Mouse (Mus musculus) layer of hippocampus, postnatal 10 days (tissue): ENCODE data around the gene Klf2. TPM values are rescaled to one million over a fixed set of nuclear protein-coding genes. Genes with fewer than 3 reads are reported as not detected.

Experiments used
- DNase-seq, 2 experiments: peaks; one replicate each; pipeline ENCODE4 v3.0.0; 2021; ENCODE audit warnings: low spot score in 2 of 2
- total RNA-seq, 2 experiments: library from RNA; stranded (reverse); gene quantifications; 2 replicates each; pipeline ENCODE4 v1.2.3; 2021

Gene Klf2
- total RNA-seq, 2 experiments from 2014 or later = 19.5 to 21.4 TPM

DNA sequence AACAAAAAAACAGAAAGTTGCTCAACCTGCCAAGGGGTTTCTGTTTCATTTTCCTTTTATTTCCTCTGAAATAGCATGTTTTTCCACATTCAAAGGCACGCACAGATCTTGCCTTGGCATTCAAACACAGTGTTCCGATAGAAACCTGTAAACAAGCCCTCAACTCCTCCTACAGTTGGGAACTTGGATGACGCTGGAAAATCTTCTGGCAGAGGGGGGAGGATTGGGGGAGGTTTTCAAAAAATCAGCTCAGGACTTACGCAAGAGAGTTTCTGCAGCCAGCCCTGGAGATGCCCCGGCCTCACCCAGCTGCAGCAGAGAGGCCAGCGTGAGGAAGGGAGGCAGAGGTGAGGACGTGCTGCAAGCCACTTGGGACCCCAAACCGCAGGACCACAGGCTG is 15.2 kb upstream of the Klf2 start:
- no peak for DNase-seq

DNA sequence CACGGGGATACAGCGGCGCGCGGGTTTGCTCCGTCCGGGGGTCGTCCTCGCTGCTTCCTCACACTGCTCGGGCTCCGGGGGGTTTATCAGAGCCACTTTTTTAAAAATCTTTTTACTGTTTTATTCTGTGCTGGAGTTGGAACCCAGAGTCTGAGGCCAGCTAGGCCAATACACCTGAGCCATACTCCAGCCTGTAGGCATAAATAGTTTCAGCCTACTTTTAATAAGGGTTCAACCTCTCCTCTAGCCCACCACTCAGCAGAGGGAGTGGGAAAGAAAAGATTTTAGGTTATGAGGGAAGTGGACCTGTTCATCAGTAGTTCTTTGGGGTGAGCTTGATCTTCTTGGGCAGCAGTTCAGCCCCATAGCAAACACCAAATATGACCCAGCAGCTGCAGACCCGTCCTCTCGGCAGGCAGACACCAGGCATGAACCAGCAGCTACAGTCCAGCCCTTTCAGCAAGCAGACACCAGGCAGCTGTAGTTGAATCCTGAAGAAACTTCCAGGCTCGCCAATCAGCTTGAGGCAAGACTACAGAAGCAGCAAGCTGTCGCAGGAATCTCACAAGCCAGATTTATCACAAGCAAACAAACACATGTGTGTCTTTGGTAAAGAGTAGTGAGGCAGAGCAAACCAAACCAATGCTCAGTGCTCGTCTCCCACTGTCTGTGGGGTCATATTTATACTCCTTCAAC is 13.5 kb upstream of the Klf2 start, which contains the start of gene Gm10282:
Gm10282 (minus strand) TSS at position 51 of the 696 bp plus-strand sequence.
- DNase-seq = no peak

DNA sequence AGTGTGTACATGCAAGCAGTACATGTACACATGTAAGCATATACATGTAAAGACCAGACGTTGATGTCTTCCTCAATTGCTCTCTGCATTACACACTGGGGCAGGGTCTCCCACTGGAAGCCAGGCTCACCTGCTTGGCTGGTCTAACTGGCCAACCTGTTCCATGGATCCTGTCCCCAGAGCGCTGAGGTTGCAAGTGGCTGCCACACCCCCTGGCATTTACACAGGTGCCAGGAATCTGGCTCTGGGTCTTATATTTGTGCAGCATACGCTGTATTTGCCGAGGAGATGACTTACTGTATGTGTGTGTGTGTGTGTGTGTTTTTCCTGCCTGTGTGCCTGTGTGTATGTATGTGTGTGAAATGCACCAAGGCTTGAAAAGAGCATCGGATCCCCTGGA is 11.9 kb upstream of the Klf2 start:
- DNase-seq = no peak

DNA sequence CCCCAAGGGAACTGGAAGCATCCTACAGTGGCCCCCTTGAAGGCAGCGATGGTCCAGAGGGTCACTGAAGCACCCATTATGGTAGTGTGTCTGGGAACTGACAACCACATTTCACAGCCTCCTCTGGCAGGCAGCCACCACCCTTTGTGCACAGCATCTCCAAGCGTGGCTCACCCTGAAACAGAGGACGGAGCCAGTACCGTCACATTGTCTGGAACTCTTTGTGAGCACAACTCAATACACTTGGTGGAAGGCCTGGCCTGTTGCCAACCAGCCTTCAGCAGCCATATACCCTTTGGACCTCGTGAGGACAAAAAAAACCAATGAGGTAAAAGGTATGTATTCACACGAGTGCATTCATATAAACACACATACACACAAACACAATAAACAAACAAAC is 10.6 kb upstream of the Klf2 start:
- DNase-seq = no peak

DNA sequence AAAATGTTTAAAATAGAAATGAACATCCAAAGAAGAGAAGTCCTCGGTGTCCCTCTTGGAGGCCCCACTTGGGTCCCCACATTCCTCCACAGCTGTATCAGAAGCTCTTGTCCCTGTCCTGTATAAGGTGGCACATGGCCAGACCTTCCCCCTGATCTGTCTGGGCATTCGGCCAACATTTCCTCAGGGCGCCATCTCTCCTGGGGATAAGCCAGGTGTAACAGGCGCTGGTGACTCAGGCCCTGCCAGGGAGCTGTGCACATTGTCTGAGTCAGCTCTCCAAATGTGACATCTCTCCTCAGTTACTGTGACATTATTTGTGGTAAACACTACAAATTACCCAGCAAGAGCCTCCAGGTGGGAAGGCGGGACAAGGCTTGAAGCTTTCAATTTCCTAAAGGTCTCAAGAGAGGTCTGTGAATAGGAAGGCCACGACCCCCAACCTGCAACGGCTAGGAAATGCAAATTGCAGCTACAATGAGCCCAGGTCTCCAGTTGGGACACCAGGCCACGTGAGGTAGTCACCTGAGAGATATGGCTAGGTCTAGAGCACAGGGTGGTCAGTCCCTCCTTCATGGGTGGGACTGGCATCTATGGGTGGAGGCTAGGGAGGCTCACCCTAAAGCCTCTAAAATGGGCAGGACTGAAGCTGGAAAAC is 7.9 kb upstream of the Klf2 start:
- peak; percentile 63 to 66 for DNase-seq

DNA sequence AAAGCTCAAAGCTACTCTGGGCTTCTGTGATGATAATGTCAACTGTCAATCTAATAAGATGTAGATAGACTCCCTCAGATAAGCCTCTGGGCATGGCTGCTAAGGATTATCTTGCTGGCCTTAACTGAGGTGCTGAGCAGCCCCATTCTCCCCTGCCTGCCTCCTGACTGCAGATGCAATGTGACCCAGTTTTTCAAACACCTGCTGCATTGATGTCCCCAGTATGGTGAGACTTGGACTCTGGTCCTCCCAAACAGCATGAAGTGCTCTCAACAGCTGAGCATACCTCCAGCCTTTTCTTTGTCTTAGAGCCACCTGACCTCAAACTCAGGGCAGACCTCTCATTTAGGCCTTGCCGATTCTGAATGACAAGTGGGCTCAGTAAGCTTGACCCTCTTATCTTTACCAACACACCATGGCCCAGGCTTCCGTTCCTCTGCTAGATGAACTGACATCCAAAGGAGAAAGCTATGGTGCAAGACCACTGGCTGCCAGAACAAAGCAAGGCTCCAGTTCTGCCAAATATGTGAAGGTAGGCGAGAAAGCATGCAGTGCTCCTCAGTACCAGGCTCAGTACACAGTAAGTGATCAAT is 5.8 kb upstream of the Klf2 start:
- DNase-seq = no peak

DNA sequence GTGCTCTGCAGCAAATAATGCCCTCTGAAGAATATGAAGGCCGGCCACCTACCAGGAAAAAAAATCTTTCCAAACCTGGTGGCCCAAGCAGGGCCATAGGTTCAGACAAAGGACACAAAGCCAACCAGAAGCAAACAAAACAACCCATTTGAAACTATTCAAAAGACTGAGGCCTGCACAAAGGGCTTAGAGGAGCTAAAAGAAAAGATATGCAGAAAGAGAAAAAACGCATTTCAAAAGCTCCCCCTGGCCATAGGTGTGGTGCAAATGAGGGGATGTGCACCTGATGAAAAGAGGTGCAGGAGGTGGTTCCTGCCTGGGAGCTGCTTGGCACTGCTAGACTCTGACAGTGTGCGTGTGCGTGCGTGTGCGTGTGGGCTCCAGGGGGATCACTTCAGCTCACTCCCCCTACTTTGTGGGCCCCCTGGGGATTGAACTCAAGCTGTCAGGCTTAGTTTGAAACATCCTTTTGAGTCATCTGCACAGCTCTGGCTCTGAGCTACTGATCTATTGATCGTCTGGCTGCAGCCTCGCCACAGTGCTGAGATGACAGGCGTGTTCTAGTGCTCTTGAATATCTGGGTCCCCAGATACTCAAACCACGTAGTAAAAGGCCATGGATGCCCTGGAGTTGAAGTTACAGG is 2.7 kb upstream of the Klf2 start:
- no peak for DNase-seq

DNA sequence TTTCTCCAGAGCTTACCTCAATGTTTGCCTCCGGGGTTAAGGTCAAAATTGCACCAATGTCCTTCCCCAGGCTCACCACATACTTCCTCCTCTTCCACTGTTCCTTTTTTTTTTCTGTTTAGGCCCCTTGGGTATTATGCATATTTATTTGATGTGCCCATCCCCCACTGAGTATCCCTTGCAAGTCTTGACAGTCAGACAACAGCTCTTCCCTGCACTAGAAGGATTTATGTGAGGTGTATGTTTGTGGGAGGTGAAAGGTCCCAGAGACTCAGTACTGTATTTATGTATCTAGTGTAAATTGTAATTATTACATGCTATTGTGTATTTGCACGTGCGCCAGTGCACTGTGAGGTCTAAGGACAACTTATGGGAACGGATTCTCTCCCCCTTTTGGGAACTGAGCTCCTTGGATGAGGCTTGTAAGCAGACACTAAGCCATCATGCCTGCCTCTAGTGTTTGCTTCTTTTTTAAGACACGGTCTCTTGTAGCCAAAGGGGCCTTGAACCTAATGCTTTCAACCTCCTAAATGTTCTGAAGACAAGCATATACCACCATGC is 1.0 kb upstream of the Klf2 start:
- DNase-seq = no peak

DNA sequence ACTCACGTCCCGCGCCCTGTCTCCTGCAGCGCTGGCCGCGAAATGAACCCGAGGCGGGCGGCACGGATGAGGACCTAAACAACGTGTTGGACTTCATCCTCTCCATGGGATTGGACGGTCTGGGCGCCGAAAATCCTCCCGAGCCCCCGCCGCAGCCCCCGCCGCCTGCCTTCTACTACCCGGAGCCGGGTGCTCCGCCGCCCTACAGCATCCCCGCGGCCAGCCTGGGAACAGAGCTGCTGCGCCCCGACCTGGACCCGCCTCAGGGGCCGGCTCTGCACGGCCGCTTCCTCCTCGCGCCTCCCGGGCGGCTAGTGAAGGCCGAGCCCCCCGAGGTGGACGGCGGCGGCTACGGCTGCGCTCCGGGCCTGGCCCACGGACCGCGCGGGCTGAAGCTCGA is 564 bp downstream of the Klf2 start:
- peak in 1 of 2 experiments; percentile 30 for DNase-seq

DNA sequence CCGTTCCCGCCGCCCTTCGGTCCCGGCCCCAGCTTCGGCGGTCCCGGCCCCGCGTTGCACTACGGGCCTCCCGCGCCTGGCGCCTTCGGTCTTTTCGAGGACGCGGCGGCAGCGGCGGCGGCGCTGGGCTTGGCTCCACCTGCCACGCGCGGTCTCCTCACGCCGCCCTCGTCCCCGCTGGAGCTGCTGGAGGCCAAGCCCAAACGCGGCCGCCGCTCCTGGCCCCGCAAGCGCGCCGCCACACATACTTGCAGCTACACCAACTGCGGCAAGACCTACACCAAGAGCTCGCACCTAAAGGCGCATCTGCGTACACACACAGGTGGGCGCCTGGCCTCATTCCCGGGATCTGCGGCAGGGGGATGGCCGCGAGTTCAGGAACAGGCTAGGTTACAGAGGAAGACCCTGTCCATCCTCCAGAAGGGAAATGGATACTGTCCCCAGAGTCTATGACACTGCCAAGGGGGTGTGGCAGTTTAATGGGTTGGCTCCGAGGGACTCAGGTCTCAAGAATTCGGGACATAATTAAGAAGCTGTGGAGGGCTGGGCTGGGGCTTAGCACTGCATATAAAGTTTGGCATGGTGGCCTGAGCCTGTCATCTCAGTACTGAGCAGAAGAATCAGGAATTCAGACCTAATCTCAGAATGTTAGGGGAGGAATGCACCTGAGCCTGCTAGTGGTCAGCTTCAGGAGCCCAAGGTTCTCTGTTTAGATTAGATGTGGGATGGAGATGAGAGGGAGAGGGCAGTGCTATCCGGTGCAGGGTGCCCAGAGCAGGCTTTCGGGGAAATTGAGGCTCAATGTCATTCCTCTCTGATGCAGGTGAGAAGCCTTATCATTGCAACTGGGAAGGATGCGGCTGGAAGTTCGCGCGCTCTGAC is 1.3 kb downstream of the Klf2 start:
- DNase-seq = peak in 1 of 2 experiments; percentile 32

DNA sequence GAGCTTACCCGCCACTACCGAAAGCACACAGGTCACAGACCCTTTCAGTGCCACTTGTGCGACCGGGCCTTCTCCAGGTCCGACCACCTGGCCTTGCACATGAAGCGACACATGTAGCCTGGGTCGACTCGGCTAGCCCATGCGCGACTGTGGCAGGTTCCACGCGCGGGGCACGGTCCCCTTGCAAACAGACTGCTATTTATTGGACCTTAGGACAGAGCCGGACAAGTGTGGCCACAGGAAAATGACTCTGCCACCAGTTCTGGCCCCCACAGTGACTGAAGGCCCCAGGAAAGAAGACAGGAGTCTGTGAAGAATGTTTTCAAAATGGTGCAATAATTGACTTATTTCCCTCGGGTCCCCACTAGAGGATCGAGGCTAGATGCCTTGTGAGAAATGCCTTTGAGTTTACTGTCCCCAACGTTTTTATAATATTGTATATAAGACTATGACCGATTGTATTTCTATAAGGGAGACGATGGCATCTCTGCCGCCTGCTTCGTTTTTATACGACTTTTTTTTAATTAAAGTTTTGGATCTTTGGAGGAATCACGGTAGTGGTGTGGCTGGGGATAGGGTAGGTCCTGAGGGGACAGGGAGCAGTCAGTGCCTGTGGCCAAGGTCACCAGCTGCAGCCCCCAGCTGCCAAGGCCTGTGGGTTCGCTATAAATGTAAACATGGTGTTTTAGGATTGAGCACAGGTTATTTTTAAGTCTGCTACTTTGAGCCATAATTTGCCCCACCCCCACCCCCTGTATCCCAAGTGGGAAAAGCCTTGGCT is 2.2 kb downstream of the Klf2 start:
- no peak for DNase-seq

DNA sequence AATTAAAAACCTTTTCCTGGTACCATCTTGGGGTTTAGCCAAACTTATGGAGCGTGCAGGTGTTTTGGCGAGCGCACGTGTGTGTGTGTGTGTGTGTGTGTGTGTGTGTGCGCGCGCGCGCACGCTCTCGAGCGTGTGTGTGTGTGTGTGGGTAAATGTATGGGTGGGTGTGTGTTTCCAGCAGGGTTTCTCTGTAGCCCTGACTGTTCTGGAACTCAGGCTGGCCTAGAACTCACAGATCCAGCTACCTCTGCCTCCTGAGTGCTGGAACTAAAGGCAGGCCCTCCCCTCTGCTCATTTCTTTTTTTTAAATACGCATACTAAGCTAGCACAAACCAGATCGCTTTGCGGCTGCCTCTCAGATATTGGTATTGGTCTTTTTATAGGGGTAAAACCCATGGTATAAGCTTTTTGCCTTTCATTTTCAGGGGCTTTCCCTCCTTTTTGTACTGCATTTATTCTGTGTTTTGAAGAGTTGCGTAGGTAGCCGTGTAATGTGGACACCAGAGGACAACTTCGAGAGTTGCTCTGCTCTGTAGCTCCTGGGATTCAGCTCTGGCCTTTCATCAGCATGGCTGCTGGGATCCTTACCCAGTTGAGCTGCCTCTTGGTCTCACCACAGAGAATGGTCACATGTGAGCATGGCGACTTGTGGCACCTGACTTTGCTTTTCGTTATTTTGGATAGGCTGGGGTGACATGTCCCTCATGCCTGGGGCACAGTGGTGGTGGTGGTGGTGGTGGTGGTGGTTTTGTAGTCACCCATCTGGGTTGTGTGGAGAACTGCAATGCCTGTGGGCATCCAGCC is 3.0 kb downstream of the Klf2 start:
- DNase-seq = no peak

DNA sequence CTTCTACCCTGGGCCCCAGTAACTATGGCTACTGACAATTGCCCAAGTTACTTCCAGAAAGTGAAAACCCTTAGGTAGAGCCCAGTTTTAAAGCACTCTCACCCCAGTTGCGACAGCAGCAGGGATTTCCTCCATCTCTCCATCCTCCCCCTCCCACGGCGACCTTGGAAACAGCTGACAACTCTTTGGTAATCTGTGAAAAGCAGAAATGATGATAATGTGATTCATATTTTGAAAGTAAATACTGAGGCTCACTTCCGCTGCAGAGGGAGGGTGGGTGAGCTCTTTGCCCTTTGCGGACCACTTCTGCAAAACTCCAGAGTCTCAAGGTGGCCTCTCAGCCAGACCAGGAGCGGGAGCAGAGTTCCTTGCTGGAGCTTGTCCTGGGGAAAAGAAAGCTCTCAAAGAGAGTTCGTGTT is 3.6 kb downstream of the Klf2 start:
- DNase-seq = no peak

DNA sequence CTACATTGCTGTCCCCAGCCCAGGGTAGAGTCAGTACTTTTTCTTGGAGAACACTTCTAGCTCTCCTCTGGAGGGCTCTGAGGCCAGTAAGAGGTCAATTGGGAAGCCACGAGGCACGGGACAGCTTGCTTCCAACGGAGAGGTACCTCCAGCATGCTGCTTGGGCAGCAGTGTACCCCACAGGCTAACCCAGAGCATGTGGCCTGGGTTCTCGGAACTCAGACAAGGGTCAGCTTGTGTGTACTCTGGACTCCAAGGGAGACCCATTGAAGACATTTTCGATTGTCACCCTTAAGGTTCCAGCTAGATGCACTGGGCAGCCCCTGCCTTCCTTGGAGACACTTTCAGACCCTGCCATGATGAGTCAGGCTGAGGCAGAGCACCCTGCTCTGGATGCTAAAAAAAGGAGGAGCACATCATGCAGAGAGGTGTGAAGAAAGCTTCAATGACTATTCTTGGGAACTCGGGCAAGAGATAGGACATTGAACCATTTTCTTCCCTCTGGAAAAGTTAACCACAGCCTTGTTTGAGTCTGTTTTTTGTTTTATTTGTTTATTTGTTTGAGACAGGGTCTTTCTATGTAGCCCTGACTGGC is 4.4 kb downstream of the Klf2 start:
- DNase-seq = no peak

DNA sequence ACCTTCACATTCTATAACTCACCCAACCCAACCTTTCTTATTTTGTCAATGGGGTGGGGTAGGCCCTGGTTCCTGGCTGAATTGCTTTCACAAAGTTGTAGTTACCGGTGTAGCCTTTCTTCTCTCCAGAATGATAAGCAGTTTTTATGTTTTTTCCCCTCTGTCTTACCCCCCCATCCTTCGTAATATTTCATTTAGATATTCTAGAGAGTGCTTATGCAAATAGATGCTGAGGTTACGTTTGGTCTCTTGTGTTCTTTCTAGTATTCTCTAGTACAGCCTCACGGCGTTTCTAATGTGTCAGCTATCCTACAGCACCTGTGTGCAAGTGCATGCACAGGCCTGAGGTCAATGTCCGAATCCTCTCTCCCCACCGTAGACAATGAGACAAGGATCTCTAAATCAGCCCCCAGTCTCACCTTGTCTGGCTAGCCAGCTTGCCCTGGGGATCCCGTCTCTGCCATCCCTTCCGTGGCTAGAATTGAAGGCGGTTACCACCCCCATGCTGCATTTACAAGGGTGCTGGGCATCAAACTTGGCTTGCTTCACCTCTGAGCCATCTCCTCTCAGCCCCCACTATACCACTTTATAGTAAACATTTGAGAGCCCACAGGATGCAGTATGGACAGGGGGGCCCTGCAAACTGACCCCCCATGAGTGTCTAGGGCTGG is 5.3 kb downstream of the Klf2 start:
- no peak for DNase-seq

DNA sequence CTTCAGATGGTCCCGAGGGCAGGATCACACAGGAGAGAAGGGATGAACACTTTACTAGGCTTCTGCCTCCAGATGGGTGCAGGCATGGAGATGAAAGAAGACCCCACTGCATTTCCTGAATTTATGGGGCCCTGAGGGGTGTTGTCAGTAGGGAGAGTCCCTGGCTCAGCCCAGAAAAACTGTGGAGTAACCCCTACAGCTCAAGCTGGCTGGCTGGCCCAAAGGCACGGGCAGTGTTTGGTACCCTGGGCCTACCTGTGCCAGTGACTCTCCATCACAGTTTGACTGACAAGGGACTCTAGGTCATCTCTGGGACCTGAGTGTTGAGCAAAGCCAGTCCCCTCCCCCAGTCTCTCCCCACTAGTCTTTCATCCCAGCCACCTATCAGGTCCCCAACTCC is 5.9 kb downstream of the Klf2 start:
- no peak for DNase-seq

DNA sequence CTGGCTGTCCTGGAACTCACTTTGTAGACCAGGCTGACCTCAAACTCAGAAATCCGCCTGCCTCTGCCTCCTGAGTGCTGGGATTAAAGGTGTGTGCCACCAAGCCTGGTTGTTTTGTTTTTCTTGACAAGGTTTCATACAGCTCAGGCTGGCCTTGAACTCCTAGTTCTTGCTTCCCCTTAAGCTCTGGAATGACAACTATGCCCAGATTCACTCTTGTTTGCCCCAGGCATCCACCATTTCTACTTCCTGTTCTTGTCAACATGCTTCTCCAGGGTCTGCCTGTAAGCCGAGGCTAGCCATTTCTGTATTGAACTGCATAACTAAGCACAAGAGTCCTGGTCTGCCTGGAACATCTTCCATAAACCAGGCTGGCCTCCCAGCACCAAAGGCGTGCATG is 10.3 kb downstream of the Klf2 start:
- DNase-seq = no peak
